Mouse (Mus musculus) intestine, embryonic 16.5 days (tissue): ENCODE measurements around the gene Lingo2. TPM values are rescaled to one million over a fixed set of nuclear protein-coding genes. Genes with fewer than 3 reads are reported as not detected.

Source experiments
- microRNA counts: library from miRNA; unstranded; fragments of <30 nt; microRNA quantifications from one replicate; lab custom pipeline; 2016
- microRNA-seq: library from miRNA; unstranded; fragments of <30 nt; microRNA quantifications from one replicate; pipeline ENCODE4, GENCODE M21; 2016
- polyA plus RNA-seq: library from polyadenylated mRNA; unstranded; fragments of >200 nt; fragmentation: Nextera tagmentation; extraction: Ambion mirVana; gene quantifications from 2 replicates; pipeline ENCODE4 v1.2.1, GENCODE M21; 2015

The Lingo2 gene
- polyA plus RNA-seq, 1 experiment from 2014 or later: 0.65 TPM

MicroRNA genes within 50 kb of the gene (microRNA counts, 519-probe panel; counts per million panel counts)
- microRNA mmu-miR-873 (lab: Ali Mortazavi, UCI): 1,749 counts per million, percentile 26 among the panel's probes with 10 or more counts
- 1,826 counts per million, percentile 32 among the panel's probes with 10 or more counts for microRNA mmu-miR-876-3p (lab: Ali Mortazavi, UCI)
- microRNA mmu-miR-876-5p (lab: Ali Mortazavi, UCI): 35.7 counts per million

Small RNA genes lying within 50 kb of the gene (microRNA-seq; reads per million reads assigned to microRNA genes)
- gene Mir873a (not detected), gene Mir873b (not detected), gene Mir876 (not detected)
